Mouse (Mus musculus): ENCODE measurements around the gene Dclk2.

Dclk2 gene

DNA sequence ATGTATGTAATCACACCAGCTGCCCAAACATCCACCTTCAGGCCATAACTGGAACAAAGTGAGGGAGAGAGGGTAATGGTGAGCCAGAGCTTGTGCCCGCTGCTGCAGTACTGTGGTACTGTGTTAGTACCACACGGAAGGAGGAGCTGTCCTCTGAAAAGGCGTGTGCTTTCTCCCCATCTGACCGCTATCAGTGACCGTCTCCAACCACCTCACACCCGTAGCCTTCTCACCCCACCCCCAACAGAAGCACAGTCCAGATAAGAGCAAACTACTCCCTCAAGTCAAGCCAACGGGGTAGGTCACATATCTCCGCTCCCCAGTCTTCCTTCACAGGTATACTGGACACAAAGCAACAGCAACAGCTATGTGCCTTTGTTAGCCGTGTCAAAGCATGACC lies 121.6 kb downstream of the Dclk2 start:
- DNase-seq (ENCODE audit: low spot score in 2 of 2) = peak; percentile 32 to 63

DNA sequence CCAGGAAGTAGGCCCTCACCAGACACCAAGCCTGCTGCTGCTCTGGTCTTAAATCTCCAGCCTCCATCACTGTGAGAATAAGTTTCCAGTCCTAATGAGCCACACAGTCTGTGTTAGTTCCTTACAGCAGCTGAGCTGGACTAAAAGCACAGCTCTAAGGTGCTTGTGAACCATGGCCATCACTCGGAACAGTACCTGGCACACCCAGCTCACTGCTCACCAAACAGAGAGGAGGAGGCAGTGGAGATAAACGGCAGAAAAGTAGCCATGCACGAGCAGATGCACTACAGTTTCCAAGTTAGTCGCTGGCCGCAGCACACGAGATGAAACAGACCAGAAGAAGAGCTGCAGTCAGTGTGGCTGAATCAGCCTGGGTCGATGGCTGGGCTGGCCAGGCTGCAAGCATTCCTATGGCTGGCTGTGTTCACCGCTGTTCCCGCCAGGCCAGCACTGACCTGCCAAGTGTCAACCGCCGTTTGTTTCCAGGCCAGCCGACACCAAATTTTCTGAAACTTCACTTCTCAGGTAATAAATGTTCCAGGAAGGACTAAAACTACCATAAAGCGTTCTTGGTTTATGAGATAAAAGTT lies 122.7 kb downstream of the Dclk2 start:
- no peak for DNase-seq (ENCODE audit: low spot score in 2 of 2)

DNA sequence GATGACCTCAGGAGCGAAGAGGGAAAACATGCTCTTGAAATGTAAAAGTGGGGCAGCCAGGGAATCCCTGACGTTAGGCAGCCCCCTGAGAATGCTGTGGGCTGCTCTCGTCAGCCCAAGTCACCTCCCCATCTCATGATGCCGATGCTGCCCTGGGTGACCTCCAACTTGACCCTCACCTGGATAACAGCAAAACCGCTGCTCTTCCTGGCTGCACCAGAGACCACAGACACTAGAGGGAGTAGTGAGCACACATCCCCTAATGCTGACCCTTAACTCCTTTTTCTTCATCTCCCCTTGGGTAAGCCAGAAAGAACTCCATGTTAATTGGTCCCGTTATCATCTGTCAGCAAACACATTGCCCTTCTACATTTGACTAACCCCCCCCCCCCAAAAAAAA lies 123.9 kb downstream of the Dclk2 start:
- DNase-seq (ENCODE audit: low spot score in 2 of 2) = no peak

DNA sequence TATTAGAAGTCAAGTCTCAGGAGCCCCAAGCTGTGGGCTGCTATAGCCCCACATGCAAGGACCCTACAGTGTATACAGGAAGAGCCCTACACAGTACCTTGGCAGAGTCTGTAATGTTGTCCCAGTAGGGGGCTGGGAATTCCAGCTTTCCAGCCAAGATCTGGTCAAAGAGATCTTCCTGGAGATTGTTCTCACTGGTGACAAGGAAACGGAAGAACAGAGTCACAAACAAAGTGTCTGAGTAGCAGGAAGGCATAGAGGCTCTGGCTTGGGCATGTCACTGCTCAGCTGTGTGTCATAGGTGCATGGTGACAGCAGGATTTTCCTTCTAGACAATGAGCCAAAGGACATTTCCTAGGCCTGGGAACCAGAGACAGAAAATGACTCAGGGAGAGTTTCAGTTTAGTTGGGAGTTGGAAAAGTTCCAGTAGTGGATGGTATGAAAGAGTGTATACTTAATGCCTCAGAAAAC lies 126.9 kb downstream of the Dclk2 start:
- no peak for DNase-seq (ENCODE audit: low spot score in 2 of 2)

DNA sequence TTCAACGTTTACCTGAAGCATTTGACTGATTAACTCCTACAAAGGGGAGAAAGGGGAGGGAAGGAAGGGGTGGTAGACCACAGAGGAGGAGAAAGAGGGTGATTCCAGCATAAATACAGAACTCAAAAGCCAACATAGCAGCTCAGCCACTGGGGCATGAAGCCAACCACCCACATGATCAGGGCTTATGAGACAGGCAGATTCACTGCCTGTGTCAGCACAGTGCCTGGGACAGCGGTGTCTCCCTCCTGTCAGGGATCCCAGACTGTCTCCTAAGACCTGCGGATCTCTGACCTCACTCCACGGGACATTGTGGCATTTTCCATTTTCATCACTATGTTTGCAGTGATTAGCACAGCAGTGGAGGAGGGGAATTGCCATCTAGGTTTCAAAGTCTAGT lies 127.4 kb downstream of the Dclk2 start:
- DNase-seq (ENCODE audit: low spot score in 2 of 2) = no peak

DNA sequence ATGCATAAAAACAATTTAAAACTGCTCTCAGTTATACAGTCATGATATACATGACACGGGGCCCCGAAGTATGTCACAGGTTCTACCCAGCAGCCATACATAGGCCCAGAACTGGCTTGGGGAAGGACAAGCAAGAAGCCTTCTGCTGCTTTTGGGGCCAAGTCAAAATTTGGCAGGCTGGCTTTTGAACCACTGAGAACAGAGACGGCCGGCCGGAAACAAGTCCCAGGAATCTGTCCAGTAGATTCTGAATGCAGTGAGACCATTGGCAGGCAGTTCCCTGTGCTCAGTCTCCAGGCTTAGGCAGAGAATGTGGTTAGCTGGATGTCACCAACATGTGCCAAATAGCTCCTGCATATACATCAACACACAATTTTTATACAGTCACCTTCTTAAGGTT lies 130.9 kb downstream of the Dclk2 start:
- DNase-seq (ENCODE audit: low spot score in 2 of 2) = no peak

DNA sequence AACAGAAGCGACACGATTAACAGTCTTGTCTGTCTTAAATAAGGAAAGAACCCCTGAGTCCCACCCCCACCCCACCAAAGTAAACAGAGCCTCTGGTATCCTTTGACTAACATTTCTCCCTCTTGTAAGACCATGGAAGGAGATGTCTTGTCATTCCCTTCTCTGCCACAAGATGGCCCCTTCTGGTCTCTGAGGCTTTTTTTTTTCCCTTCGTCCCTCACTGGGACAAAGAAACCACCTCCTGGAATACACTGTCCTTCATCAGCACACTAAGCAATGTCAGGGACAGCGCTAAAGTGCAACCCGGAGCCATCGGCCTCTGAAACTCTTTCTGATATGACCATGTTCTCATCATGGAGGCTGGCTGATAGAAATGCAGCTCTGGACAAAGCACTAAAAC lies 131.9 kb downstream of the Dclk2 start:
- peak in 1 of 2 experiments; percentile 60 for DNase-seq (ENCODE audit: low spot score in 2 of 2)

DNA sequence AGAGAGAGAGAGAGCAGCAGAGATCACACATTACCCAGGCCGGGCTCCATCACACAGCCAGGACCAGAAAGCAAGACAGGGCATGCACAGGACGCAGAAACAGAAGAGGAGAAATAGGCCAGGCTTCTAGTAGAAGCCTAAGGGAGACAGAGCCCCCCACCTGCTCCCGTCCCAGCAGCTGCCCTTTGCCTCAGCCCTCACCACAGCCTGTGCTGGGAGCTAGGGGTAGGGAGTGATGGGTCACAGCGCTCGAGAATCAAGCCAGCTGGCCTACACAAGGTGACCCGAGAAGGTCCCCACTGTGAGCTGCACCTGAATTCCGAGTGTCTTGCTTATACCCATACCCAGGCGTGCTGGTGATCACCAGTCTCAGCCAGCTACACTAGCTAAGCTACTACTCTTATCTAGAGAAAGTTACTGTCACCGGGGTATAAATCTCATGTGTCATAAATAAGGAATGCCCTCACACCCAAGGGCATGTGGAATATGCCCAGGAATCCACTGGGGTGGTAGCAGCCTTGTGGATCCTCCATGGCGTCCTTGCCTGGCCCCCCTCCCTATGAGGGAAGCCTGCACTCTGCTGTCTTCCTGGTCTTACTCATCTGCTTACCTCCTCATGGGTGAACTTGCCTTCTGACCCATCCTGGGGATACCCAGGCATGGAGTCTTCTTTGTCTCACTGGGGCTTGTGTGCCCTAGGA lies 133.1 kb downstream of the Dclk2 start:
- DNase-seq (ENCODE audit: low spot score in 2 of 2) = no peak

DNA sequence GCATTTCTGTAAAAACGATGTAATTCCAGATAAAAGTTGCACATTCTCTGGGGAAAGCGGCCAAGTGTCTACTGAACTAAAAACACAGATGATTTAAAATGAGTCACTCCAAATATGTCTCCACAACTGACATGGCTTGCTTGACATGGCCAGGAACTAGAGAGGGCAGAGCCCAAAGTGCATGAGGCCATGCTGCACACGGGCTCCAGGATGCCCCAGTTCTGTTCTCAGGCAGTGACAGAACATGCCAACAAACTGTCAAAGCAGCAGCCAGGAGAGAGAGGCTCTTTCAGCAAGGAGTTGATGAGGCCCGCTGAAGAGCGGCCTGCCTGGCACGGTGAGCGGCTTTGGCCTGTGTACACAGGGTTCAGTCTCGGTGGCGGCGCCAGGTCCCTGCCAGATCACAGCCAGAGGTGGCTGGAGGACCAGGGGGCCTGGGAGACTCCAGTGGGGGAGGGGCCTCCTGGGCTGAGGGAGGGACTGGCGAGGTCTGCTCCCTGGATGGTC lies 133.8 kb downstream of the Dclk2 start:
- DNase-seq (ENCODE audit: low spot score in 2 of 2) = no peak

DNA sequence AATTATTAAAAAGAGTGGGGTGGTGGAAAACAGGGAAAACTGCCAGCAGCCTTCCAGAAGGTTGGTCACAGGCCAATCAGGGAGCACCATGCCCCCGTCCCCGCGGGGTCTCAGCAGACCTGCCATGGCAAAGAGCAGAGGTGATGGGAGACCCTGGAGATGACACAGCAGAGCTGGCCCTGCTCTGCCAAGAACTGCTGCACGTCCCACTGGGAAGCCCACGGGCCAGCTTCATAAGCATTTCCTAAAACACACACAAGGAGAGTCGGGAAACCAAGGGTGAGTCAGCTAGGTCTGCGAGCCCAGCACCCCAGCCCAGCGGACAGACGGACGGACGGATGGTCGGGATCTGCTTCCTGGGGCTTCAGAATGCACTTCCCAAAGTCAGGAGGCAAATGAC lies 134.4 kb downstream of the Dclk2 start:
- DNase-seq (ENCODE audit: low spot score in 2 of 2) = no peak

DNA sequence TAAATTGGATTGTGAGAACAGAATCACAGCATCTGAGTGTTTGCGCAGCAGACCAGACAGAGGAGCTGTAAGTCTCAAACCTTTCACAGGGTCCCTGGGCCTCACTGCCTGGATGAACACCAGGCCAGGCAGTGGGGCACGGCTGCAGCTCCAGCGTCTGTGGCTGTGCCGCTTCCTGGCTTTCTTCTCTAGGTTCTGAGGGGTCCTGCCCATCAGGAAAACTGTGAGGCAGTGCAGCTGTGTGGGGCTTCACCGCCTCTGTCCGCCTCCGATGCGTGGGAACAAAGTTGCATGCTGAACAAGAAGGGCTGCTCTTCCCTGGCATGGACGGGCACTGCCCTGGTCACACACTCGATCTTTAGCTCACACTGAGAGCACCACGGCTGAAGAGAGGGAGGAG lies 135.7 kb downstream of the Dclk2 start:
- no peak for DNase-seq (ENCODE audit: low spot score in 2 of 2)

DNA sequence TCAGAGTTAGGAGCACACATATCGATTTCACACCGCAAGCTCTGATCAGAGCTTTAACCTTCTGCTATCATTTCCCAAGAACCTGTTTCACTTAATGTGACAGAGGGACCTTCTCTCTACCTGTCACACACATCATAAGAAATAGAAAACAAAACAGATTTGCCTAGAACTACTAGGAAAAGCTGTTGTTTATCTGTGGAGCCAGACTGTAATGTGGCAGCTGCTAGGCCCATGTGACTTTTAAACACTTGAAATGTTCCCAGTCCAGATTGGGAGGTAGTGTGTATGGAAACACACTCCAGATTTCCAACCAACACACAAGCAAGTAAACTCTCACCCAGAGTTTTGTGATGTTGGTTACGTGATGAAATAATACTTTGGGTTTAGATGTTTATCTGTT lies 136.6 kb downstream of the Dclk2 start:
- no peak for DNase-seq (ENCODE audit: low spot score in 2 of 2)

DNA sequence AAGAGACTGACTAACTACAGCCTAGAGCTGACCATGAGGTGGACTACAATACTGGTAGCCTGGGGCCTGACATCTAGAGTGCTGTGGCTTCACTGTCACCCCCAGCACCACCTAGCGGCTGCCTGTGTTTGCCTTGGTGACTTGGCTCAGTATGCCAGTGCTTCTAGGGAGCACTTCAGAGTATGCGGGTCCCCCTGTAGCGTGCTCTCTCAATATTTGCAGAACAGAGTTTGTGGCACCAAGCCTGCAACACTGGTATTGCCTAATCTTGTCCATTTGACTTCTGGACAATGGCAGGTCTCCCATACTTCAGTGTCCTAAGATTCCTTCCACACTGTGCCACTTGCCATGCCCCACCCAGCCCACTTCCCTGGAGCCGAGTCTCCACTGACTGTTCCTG lies 140.9 kb downstream of the Dclk2 start:
- no peak for DNase-seq (ENCODE audit: low spot score in 2 of 2)

DNA sequence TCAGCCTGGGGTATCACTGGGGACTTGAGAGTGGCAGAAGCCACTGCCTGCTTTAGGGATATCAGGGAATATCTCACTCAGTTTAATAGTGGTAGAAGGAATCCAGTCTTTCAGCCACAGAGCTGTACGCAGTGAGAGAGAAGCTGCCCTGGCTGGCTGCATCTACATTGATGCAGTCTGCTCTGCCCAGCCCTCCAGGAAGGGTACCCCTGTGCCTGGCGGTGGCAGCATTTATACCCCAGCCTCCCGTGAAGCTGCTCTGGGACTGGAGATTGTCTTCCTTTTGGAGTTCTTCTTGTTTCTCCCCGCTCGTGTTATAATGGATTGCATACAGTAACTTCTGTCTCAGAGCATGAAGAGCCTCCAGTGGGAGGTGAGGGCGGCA lies 145.2 kb downstream of the Dclk2 start:
- no peak for DNase-seq (ENCODE audit: low spot score in 2 of 2)

DNA sequence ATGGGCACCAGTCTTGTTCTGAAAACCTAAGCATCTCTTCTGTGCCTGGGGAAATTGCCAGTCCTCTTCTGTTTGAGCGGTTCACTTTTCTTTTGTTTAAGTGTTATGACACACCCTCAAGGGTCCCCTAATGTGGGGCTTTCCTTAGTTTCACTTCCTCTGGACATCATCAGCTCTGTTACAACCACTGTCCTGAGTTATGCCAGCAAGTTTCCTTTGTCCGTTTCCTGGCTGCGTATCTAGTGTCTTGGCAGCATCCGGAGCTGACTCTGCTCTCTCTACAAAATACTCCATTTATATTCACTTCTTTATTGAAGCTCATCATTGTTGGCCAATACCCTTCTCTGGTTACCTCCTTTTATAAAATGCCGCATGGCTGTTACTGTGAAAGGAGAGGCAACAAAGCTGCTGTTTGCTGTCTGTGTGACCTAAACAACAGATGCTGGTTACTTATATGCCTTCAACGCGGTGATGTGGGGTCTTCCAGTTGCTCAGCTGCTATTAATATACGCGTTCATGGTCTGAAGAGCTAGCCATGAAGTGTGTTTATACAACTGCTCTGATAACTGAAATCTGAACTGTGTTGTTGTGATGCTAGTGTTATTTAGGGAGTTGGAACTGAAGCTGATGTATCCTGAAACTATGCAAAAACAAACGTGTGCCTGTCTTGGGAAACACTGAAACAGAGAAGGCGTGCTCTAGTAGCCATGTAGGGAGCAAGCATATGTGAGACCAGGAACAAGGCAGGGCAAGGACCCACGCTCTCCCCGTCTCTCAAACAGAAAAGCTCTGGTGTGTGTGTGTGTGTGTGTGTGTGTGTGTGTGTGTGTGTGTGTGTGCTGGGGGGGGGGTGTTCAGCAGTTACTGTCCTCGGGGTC lies 145.8 kb downstream of the Dclk2 start:
- no peak for DNase-seq (ENCODE audit: low spot score in 2 of 2)

DNA sequence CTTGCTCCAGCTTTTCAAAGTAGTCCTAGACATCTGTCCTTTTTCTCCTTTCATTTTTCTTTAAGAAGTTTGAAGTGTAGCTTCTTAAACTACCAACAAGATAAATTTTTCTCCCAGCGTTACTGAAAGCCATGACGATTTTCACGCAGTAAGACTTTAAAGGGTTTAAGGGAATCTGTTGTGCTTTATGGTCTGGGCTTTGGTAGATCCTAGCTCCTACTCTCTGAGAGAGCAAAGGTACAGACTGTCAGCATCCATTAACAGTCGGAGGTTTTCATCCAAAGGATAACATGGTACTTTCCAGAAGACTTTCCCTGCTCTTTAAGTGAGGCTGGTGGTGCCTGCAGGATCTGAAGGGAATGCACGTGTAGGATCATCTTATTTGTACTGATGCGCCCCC lies 151.7 kb downstream of the Dclk2 start:
- no peak for DNase-seq (ENCODE audit: low spot score in 2 of 2)

DNA sequence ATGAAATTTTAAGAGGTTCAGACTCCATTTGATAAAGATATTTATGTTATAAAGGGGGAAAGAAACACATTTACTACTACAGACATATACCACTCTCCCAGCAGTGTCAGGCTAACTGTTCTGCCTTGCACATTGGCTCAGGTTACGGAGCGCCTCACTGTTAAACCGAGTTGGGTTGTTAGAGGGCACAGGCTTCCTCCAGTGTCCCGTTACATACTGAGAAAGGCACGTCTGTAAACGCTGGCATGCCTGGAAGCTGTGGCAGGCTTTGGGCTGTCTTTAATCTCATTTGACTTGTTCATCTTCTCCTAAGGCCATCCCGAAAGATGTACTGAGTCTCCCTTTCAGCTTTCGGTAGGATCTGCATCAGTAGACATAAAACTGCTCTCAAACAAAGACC lies 152.1 kb downstream of the Dclk2 start:
- no peak for DNase-seq (ENCODE audit: low spot score in 2 of 2)

DNA sequence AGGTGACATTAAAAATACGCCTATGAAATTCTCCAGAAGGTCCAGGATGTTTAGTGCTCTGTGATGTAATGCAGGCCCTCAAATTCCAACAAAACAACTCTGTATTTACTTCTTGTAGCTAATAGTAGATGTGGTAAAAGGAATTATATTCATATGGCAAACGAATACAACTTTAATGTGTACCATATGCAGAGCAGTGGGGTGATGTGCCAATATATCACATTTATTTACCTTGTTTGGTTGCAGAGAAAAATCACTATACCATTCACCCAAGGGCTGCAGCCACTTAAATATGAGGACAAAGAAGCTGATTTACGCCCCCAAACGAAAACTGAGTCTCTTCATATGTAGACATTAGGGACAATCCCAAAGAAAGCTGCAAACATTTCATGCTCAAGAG lies 158.2 kb downstream of the Dclk2 start:
- no peak for DNase-seq (ENCODE audit: low spot score in 2 of 2)

DNA sequence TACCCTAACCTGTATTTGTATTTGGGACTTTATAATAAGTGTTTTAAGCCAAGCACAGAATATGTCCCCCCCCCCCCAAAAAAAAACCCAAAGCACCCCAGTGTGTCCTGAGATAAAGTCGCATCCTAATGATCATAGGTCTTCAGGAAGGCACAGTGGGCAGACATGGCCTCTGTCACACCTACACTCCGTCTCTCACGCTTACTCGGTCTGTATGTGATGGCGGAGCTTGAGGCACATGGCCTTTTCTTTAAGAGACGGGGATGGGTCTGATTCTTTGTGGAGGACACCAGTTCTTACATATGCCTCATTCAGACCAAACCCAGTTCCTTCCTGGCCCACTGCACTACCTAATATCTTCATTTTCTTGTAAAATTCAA lies 158.6 kb downstream of the Dclk2 start:
- DNase-seq (ENCODE audit: low spot score in 2 of 2) = no peak

DNA sequence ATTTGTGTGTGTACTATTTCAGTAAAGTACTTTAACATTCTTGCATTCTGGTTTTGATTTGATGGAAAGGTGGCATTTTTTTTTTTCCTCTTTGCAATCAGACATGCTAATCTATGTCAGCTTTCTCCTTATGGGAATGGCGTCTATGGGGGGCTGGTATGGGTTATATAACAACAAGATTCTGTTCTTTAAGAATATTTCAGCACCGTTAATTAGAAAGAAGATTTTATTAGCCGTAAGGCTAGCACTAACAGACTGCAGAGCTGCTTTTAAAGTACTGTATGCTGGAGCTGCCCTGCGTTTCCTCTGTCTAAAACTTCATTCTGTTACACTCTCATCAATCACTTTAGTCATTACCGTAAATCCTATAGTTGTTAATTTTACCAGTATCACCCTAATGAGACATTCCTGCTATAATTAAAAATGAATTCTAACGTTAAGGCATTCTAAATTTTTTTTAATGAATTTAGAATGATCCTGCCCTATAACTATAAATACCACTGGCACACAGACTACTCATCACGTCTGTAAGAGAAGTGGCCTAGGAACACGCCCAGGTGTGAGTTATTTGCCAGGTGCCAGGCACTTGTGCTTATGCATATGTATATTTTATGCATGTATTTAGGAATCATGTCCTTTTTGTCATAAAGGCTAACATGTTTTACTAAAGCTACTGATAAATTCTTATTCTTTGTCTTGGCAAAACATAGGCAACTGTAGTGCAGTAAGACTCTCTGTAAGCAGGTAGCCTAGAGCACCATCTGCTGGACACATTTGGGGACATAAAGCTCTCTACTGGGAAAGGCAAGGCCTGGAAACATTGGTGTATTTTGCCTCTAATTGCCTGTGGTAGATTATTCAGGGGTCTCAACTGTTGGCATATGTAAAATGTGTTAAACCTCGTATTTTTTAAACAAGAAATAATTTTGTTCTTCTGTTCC lies 159.3 kb downstream of the Dclk2 start:
- peak in 1 of 2 experiments; percentile 69 for DNase-seq (ENCODE audit: low spot score in 2 of 2)

DNA sequence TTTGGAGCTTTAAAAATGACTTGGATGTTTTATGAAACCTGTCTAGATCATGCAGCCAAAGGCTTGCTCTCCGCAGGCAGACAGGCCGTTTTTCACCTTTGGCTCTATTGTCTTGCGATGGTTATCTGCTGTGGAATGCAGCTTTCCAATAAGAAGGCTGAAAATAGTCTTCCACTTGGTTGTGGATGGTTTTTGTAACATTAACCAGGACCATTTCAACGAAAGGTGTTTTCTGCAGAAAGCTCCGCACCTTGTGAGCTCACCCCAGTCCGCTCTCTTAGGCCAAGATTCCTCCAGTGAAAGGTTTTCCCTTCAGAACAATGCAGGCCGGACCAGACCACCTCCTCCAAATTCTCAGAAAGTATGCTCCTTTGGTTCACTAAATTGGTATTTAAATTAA lies 160.2 kb downstream of the Dclk2 start:
- no peak for DNase-seq (ENCODE audit: low spot score in 2 of 2)

DNA sequence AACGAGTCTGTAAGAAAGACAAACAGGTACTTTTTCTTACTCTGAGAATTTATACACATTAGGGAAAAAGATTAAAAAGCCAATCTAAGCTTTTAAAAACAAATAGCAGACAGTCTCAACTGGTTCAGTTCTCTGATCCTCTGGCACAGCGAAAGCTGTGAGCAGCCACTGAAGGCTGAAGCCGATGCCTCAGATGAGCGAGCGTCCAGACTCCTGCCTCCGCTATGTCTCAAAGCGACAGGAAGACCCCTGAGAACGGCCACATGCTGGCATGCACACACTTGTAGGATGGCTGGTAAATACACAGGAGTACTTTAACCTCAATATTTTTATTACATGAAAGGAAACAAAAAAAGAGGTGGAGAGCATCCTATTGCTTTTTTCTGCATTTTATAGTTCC lies 160.8 kb downstream of the Dclk2 start:
- DNase-seq (ENCODE audit: low spot score in 2 of 2) = no peak

All from spleen, postnatal 10 days (tissue).